Mouse (Mus musculus): ENCODE measurements around the gene Atp6ap2. TPM values are rescaled to one million over a fixed set of nuclear protein-coding genes. Genes with fewer than 3 reads are reported as not detected.

The Atp6ap2 gene
- polyA plus RNA-seq (2014; fragmentation: Nextera tagmentation; extraction: Ambion mirVana) = 80.7 and 81.9 TPM in 2 replicates

DNA sequence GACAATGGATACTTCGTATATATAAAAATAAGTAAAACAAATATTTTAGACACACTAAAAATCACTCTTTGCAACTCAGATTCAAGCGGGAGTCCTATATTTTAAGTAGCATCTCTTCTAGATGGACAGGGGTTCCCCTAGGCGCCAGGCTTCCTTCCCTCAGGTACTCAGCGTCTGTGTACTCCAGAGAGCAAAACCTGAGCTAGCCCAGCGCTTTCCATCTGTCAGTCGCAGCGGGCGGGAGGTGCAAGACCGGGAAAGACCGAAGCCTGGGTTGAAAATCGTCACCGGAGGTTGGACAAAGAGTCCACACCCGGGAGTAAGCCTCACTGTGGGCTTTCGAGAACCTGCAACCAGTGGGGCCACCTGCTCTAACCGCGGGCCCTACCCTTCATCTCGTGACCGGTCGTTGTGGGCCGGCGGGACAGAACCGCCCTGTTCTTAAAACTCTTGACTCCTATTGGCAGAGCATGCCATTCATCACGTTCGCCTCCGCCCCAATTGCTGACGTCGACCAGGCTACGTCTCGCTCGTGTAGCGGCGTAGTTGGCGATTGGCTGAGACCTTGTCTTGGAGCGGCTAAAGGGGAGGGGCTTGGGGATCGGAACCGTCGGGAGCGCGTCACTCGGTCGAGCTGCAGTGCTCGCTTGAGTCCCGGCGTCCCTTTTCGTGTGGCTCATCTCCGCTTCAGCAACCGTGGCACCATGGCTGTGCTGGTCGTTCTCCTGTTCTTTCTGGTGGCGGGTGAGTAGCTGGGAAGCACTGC is at the start of gene Atp6ap2:
Atp6ap2 (plus strand) TSS at position 610 of the 766 bp plus-strand sequence.
- Histone ChIP-seq H3K36me3 (ENCODE audit: control insufficient read depth, insufficient read depth, low read length) (no peaks in the 10 kb centered on the region), H3K27ac (ENCODE audit: low read depth, low read length) (no peak within 1 kb of the TSS), H3K9me3 (ENCODE audit: control insufficient read depth, low read length) (no peaks in the 10 kb centered on the region), H3K4me1 (replicated peaks; ENCODE audit: control insufficient read depth, insufficient read depth, low read length) (no peaks in the 10 kb centered on the region; the same call in 1 of the 2 replicates), H3K9ac (ENCODE audit: low read length) (peak within 1 kb of the TSS; percentile 72), H3K27me3 (ENCODE audit: control insufficient read depth, insufficient read depth, low read length) (no peaks in the 10 kb centered on the region), H3K4me2 (ENCODE audit: low read depth, low read length, severe bottlenecking) (peak within 1 kb of the TSS; percentile 48), H3K4me3 (ENCODE audit: low read depth, low read length) (peak within 1 kb of the TSS; percentile 53)
- 14% methylated on average over 49 of the region's 49 CpGs for WGBS
- peak; percentile 99 for ATAC-seq (replicated peaks; ENCODE audit: low FRiP score)
- peak; percentile 93 for DNase-seq (ENCODE audit: low spot score)

DNA sequence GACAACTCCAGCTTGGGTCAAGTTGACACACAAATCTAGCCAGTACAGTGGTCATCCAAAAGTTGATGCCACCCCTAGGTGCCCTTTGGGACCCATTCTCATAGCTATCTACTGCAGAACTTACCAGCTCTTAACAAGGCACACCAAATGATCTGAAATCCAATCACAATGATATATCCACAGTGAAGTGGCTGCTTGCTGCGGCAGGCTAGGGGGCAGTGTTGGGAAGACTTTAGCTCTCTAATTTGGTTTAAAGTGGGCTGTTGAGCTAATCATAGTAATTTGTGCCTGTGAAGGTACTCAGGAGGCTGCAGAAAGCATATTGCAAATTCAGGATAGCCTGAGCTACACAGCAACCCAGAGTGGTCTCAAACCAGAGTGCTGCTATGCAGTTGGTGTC is 43.2 kb upstream of the Atp6ap2 start:
- H3K9ac ChIP-seq (ENCODE audit: low read length) = no peak overlapping the region
- no peaks in the 10 kb centered on the region for H3K27me3 ChIP-seq (ENCODE audit: control insufficient read depth, insufficient read depth, low read length)
- 68% methylated on average over 1 of the region's 1 CpGs for WGBS
- no peaks in the 10 kb centered on the region for H3K9me3 ChIP-seq (ENCODE audit: control insufficient read depth, low read length)
- no peak overlapping the region for H3K4me3 ChIP-seq (ENCODE audit: low read depth, low read length)
- DNase-seq (ENCODE audit: low spot score) (no peak), ATAC-seq (replicated peaks; ENCODE audit: low FRiP score) (no peak)
- H3K27ac ChIP-seq (ENCODE audit: low read depth, low read length) = no peak overlapping the region
- H3K36me3 ChIP-seq (ENCODE audit: control insufficient read depth, insufficient read depth, low read length) = no peaks in the 10 kb centered on the region
- no peak overlapping the region for H3K4me2 ChIP-seq (ENCODE audit: low read depth, low read length, severe bottlenecking)
- H3K4me1 ChIP-seq (replicated peaks; ENCODE audit: control insufficient read depth, insufficient read depth, low read length) = no peaks in the 10 kb centered on the region

DNA sequence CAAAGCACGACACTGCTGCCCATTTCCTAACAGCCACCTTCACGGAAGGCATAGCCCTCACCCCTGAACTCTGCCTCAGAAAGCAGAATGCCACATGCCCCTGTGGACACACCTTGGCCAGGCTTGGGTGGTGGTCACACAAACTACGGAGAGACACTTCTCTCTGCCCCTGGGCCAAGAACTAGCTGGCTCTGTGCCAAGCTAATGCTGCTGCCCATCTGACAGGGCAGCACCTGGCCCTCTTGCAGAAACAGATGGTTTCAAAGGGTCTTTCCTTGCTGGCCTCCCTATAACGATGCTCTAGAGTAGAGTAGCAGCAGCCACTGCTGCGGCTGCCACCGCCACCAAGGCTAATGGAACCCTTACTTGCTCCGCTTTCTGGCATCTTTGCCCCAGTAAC is 30.5 kb upstream of the Atp6ap2 start:
- no peak overlapping the region for H3K4me3 ChIP-seq (ENCODE audit: low read depth, low read length)
- no peaks in the 10 kb centered on the region for H3K36me3 ChIP-seq (ENCODE audit: control insufficient read depth, insufficient read depth, low read length)
- H3K27ac ChIP-seq (ENCODE audit: low read depth, low read length) = no peak overlapping the region
- no peaks in the 10 kb centered on the region for H3K4me1 ChIP-seq (replicated peaks; ENCODE audit: control insufficient read depth, insufficient read depth, low read length)
- no peak overlapping the region for H3K9ac ChIP-seq (ENCODE audit: low read length)
- DNase-seq (ENCODE audit: low spot score) (no peak), ATAC-seq (replicated peaks; ENCODE audit: low FRiP score) (no peak)
- no peak overlapping the region for H3K4me2 ChIP-seq (ENCODE audit: low read depth, low read length, severe bottlenecking)
- WGBS = 84% methylated on average over 7 of the region's 7 CpGs
- H3K27me3 ChIP-seq (ENCODE audit: control insufficient read depth, insufficient read depth, low read length) = no peaks in the 10 kb centered on the region
- no peaks in the 10 kb centered on the region for H3K9me3 ChIP-seq (ENCODE audit: control insufficient read depth, low read length)

DNA sequence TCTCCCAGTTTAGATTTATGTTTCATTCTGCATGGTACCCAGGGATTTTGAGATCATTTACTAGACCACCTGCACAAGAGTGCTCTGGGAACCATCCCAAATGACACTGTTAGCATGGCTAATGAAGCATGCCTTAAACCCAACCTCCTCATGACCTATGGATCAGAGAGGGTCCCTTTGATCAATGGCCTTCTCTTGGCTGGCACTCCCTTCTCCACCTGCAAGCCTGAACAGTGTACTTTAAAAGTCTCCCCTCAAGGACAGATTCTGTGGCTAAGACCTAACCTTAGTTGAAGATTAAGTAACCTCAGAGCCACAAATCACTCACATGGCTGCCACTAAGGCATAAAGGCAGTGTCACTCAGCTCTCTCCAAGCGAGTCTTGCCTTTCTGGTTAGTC is 16.2 kb upstream of the Atp6ap2 start:
- Histone ChIP-seq H3K4me3 (ENCODE audit: low read depth, low read length) (no peak overlapping the region), H3K27me3 (ENCODE audit: control insufficient read depth, insufficient read depth, low read length) (no peaks in the 10 kb centered on the region), H3K36me3 (ENCODE audit: control insufficient read depth, insufficient read depth, low read length) (no peaks in the 10 kb centered on the region), H3K9me3 (ENCODE audit: control insufficient read depth, low read length) (no peaks in the 10 kb centered on the region), H3K27ac (ENCODE audit: low read depth, low read length) (no peak overlapping the region), H3K4me2 (ENCODE audit: low read depth, low read length, severe bottlenecking) (no peak overlapping the region), H3K4me1 (replicated peaks; ENCODE audit: control insufficient read depth, insufficient read depth, low read length) (no peaks in the 10 kb centered on the region), H3K9ac (ENCODE audit: low read length) (no peak overlapping the region)
- WGBS = 88% methylated on average over 1 of the region's 1 CpGs
- DNase-seq (ENCODE audit: low spot score) = no peak
- no peak for ATAC-seq (replicated peaks; ENCODE audit: low FRiP score)

DNA sequence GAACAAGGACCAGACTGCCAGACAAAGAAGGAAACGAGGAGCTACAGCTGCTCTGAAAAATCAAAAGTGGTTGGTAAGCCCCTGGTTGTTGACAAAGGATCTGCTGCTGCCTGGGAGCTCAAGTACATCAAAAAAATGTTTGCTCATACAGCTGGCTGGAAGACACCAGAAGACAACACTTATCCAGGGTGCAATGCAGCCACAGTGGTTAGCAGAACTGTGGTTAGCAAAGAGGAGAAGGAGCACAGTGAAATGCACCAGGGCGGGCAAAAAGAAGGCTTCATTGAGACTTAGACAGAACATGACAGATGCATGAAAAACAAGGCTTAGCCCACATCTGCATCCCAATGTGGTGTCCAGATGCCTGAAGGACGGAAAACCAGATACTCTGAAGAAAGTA is 9.7 kb upstream of the Atp6ap2 start:
- DNase-seq (ENCODE audit: low spot score) = no peak
- Histone ChIP-seq H3K27ac (ENCODE audit: low read depth, low read length) (no peak overlapping the region), H3K4me3 (ENCODE audit: low read depth, low read length) (no peak overlapping the region), H3K9me3 (ENCODE audit: control insufficient read depth, low read length) (no peaks in the 10 kb centered on the region), H3K4me2 (ENCODE audit: low read depth, low read length, severe bottlenecking) (no peak overlapping the region), H3K9ac (ENCODE audit: low read length) (no peak overlapping the region), H3K27me3 (ENCODE audit: control insufficient read depth, insufficient read depth, low read length) (no peaks in the 10 kb centered on the region), H3K36me3 (ENCODE audit: control insufficient read depth, insufficient read depth, low read length) (no peaks in the 10 kb centered on the region), H3K4me1 (replicated peaks; ENCODE audit: control insufficient read depth, insufficient read depth, low read length) (no peaks in the 10 kb centered on the region)
- no peak for ATAC-seq (replicated peaks; ENCODE audit: low FRiP score)
- 59% methylated on average over 3 of the region's 3 CpGs for WGBS

DNA sequence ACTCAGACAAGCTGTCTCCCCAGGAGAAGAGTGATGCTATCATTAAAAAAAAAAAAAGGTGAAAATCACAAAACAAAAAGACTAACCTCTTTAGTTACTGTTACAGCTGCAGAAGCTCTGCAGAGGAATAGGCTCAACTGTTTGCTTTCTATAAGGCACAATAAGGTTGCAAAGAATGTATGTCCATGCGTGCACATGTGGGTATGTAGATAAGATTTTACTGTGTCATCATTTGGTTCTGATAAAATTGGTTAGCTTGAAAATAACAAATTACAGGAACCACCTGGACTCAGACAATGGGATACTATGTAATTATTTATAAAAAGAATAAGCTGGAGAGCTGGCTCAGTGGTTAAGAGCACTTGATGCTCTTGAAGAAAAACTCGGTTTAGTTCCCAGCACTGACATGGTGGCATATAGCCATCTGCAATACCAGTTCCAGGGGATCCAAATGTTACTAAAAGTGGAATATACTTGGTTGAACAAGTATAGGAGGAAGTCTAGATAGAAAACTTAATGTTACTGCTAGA is 9.2 kb upstream of the Atp6ap2 start:
- Histone ChIP-seq H3K4me2 (ENCODE audit: low read depth, low read length, severe bottlenecking) (no peak overlapping the region), H3K36me3 (ENCODE audit: control insufficient read depth, insufficient read depth, low read length) (no peaks in the 10 kb centered on the region), H3K27ac (ENCODE audit: low read depth, low read length) (no peak overlapping the region)

DNA sequence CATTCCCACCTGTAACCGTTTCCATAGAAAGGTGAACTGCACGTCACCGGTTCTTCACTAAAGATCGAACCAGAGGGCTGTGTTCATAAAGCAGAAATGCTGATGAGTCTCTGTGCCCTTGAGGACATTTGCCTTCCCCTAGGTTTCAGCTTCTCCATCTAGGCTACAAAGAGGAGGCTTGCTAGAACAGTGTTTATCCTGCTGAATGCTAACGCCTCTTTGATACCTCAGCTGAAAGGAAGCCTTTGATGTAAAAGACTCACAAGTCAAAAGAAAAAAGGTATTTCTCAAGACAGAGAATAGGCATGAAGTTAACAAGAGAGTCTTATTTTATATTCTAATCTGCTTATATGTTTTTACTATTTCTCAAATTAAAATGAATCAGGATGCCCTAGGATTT is 4.3 kb upstream of the Atp6ap2 start:
- Histone ChIP-seq H3K4me2 (ENCODE audit: low read depth, low read length, severe bottlenecking) (no peak overlapping the region), H3K4me1 (replicated peaks; ENCODE audit: control insufficient read depth, insufficient read depth, low read length) (no peaks in the 10 kb centered on the region), H3K27ac (ENCODE audit: low read depth, low read length) (no peak overlapping the region), H3K9ac (ENCODE audit: low read length) (no peak overlapping the region), H3K27me3 (ENCODE audit: control insufficient read depth, insufficient read depth, low read length) (no peaks in the 10 kb centered on the region), H3K36me3 (ENCODE audit: control insufficient read depth, insufficient read depth, low read length) (no peaks in the 10 kb centered on the region), H3K4me3 (ENCODE audit: low read depth, low read length) (no peak overlapping the region), H3K9me3 (ENCODE audit: control insufficient read depth, low read length) (no peaks in the 10 kb centered on the region)
- WGBS = 93% methylated on average over 5 of the region's 5 CpGs
- ATAC-seq (replicated peaks; ENCODE audit: low FRiP score) (no peak), DNase-seq (ENCODE audit: low spot score) (no peak)

More for the DNA sequence above, 9.2 kb upstream of the Atp6ap2 start:
- no peak for ATAC-seq (replicated peaks; ENCODE audit: low FRiP score)
- H3K9ac ChIP-seq (ENCODE audit: low read length) = no peak overlapping the region
- H3K27me3 ChIP-seq (ENCODE audit: control insufficient read depth, insufficient read depth, low read length) = no peaks in the 10 kb centered on the region
- WGBS = 88% methylated on average over 2 of the region's 2 CpGs
- H3K9me3 ChIP-seq (ENCODE audit: control insufficient read depth, low read length) = no peaks in the 10 kb centered on the region
- no peak overlapping the region for H3K4me3 ChIP-seq (ENCODE audit: low read depth, low read length)
- H3K4me1 ChIP-seq (replicated peaks; ENCODE audit: control insufficient read depth, insufficient read depth, low read length) = no peaks in the 10 kb centered on the region
- DNase-seq (ENCODE audit: low spot score) = no peak

DNA sequence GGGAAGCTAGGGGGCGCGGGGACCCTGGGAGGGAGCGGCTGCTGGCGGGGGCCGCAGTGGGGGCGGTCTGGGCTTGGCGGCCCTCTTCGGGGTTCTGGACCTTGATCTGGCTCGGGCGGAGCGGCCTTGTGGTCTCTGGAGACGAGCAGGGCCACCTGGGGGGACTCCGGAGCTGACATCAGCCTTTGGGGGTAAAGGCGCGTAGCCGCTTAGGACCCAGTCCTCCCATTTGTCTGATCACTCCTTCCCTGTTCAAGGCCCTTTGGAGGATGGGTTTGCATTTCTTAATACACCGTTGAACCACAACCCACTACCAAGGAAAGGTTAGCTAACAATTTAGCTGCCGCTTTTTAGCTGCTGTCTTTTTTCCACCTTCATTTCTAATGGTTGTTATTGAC is 356 bp downstream of the Atp6ap2 start:
- Histone ChIP-seq H3K36me3 (ENCODE audit: control insufficient read depth, insufficient read depth, low read length) (no peaks in the 10 kb centered on the region), H3K27ac (ENCODE audit: low read depth, low read length) (no peak overlapping the region), H3K4me2 (ENCODE audit: low read depth, low read length, severe bottlenecking) (peak overlapping the region; percentile 46), H3K4me3 (ENCODE audit: low read depth, low read length) (peak overlapping the region; percentile 53), H3K9me3 (ENCODE audit: control insufficient read depth, low read length) (no peaks in the 10 kb centered on the region), H3K4me1 (replicated peaks; ENCODE audit: control insufficient read depth, insufficient read depth, low read length) (no peaks in the 10 kb centered on the region; the same call in 1 of the 2 replicates), H3K9ac (ENCODE audit: low read length) (peak overlapping the region; percentile 72), H3K27me3 (ENCODE audit: control insufficient read depth, insufficient read depth, low read length) (no peaks in the 10 kb centered on the region)
- ATAC-seq (replicated peaks; ENCODE audit: low FRiP score) (peak; percentile 63; the same call in 1 of the 2 replicates), DNase-seq (ENCODE audit: low spot score) (no peak)
- 5% methylated on average over 17 of the region's 18 CpGs for WGBS
